Mouse (Mus musculus) right cerebral cortex, postnatal 10 days (tissue): ENCODE measurements at regions not wholly inside any gene's neighbourhood (a gene's known extent, or its start where the extent isn't known, plus 50 kb on each side); places are given as distances from the start of the nearest gene placed in this dataset.
"Not testable (repeated sequence)": the region's sequence is repeated elsewhere in the genome, so short reads cannot be mapped to it uniquely, and the experiment has no call there.

ENCODE experiments used
- DNase-seq, 2 experiments: peaks; one replicate each; pipeline ENCODE4 v3.0.0; 2021; ENCODE audit warnings: low spot score in 2 of 2

- no peak for DNase-seq
Measured at GRCm38 (mm10) chr10:108111398-108111797, 50.6 kb upstream of the Ppp1r12a start.

GRCm38 (mm10) chr10:108110891-108111290, 51.1 kb upstream of the Ppp1r12a start:
- peak in 1 of 2 experiments; percentile 37 for DNase-seq

DNA sequence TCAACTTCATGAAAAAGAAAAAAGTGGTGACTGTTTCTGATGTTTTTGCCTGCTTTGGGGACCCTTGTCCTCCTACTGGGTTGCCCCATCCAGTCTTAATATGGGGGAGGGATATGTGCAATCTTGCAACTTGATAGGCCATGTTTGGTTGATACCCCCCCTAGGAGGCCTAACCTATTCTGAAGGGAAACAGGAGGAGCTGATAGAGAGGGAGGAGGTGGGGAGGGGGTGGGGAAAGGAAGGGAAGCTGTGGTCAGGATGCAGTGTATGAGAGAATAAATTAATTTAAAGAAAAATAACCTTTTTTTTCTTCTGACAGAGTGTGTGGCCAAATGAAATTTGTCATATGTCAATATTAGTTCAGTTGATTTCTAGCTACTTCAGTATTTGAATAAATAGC, 51.8 kb upstream of the Ppp1r12a start:
- no peak for DNase-seq

DNA sequence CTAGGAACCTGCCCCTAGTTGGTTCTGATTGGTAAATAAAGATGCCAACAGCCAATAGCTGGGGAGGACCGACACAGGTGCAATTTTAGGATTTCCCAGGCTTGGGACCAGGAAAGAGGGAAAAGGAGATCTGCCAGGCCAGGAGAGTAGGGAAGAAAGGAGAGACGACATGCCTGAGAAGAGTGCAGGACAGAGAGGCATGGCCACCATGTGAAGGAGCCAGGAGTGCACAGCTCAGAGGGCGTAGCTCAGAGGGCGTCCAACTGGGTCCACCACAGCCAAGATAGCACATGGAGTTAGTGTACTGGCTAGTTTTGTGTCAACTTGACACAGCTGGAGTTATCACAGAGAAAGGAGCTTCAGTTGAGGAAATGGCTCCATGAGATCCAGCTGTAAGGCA, 53.5 kb upstream of the Ppp1r12a start:
- not testable (repeated sequence) for DNase-seq

- DNase-seq: no peak
Measured at GRCm38 (mm10) chr10:108101521-108101920, 60.5 kb upstream of the Ppp1r12a start.

- no peak for DNase-seq
Measured at GRCm38 (mm10) chr10:108093043-108093442, 69.0 kb upstream of the Ppp1r12a start.

GRCm38 (mm10) chr10:108089375-108089981, 72.5 kb upstream of the Ppp1r12a start:
- peak; percentile 48 to 50 for DNase-seq

GRCm38 (mm10) chr10:108088883-108089282, 73.1 kb upstream of the Ppp1r12a start:
- DNase-seq: peak; percentile 65 to 84

DNA sequence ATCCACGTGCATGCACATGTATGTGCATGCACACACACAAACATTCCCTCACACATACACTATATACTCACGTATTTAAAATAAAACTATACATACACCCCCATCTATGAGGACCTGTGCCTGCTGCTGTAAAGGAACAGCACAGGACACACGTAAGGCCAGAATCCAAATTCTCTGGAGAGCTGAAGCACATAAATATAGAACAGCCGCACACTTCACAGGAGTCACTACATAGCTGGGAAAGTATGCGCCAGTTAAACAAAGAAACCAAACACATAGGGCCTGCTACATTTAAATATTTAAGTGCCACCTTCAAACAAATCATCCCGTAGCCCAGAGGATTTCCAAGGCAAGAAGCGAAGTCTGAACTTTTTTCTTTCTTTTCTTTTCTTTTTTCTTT, 73.8 kb upstream of the Ppp1r12a start:
- peak in 1 of 2 experiments; percentile 32 for DNase-seq

GRCm38 (mm10) chr10:108083220-108083619, 78.8 kb upstream of the Ppp1r12a start:
- no peak for DNase-seq

DNA sequence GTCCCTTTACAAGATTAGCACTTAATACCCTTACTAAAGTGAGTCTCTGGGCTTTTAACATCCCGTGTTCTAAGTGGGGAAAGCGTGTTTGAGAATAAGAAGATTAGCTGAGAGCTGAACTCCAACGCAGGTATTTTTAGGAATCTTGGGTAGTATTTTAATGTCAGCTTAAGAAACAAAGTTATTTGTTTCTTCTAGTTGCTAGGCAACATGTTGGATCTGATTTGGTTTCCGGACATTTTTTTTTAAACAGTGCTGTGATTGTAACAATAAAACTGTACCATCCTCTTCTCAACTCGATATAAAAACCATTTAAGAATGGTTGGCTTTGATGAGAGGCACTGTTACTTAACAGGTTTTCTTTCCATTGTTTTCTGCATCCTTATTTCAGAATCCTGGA, 86.8 kb upstream of the Ppp1r12a start:
- DNase-seq: no peak

- DNase-seq: no peak
Measured at GRCm38 (mm10) chr10:108073828-108074227, 88.2 kb upstream of the Ppp1r12a start.

- no peak for DNase-seq
Measured at GRCm38 (mm10) chr10:108072211-108072610, 89.8 kb upstream of the Ppp1r12a start.

DNA sequence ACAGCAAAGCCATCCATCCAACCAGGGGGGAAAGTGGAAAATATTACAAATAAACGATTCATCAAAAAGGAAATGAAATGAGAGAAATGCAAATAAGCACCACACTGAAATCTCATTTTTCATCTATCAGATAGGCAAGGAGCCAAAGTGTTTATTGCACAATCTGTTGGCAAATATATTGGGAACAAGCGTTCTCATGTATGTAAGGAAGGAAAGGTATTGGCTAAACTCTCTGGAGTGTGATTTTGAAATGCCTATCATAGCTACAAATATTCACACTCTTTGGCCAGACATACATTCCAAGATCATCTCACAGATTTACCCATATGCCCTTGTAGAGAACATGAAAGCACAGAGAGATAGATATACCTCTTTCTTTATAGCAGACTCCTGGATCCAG, 90.6 kb upstream of the Ppp1r12a start:
- DNase-seq: no peak

GRCm38 (mm10) chr10:108067723-108068122, 94.3 kb upstream of the Ppp1r12a start:
- no peak for DNase-seq

DNA sequence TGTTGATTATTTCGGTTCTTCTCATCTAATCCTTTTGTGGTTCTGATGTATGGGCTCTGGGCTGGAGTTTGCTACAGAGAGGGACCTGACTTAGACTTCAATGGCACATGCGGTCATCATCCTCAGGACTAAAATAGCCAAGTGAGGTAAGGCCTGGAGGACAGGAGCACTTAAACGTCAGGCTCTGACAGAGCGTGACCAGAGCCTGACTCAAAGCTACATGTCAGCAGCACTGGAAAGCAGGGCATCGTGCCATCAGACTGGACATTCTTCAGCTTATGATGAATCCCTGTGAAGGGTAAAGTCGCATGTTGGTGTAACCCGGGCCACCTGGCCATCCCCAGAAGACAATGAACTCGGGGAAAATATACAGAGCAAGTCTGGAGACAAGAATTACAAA, 95.8 kb upstream of the Ppp1r12a start:
- no peak for DNase-seq

DNA sequence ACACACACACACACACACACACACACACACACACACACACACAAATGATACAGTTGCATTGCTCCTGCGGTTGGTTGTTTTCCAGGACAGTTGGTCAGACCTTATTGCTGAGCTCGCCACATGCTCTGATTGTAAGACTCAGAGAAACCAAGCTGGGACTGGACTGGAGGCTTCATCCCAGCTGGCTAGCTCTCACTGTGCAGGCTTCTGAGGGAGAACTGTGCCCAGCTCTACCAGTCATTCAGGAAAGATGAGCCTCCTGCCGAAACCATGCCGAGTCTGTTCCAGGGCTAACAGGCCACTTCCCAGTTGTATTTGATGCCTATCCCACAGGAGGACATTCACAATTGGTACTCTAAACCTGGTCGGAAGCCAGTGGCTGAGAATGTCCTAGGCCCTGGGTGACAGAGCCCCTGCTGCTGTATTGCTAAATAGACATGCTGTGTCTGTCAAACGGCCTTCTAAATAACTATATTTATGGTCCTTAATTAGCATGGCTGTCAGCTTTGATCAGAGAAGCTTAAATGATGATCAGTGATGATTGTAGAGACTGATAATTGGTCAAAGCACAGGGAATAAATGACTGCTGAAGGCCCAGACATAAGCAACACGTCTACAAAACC, 100.1 kb upstream of the Ppp1r12a start:
- peak; percentile 35 to 37 for DNase-seq

DNA sequence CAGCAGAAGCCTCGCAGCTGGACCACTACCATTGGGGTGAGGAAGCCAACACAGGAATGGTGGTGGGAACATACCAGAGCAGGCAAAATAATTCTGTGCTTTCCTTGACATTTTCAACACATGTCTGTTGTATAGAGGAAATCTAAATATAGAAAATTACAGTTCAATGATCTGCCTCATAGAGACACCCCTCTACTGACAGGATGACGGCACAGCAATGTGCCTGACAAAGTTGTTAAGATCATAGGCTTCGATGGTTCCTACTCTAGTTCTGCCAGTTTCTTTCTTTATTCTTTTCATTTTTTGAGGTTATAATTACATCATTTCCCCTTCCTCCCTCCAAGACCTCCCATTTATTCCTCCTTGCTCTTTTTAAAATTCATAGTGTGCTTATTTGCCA, 101.4 kb upstream of the Ppp1r12a start:
- DNase-seq: no peak

DNA sequence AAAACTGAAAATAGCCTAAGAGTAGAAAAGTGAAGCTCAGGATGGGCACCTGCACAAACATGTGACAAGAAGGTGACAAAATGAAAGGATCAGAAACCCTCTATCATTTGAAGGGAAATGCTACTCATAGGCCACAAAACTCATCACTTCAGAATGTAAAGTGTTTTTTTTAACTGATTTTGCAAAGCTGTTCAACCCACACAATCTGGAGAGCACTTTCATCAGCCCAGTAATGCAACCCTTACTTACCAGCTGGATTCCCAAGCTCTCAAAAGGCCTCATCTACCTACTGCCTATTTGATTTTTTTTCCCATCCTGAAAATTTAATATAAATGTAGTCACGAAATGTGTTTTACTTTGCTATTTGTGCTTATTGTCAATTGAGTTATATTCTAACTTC, 110.4 kb upstream of the Ppp1r12a start:
- DNase-seq: no peak

GRCm38 (mm10) chr10:108048426-108048825, 113.6 kb upstream of the Ppp1r12a start:
- DNase-seq: no peak

DNA sequence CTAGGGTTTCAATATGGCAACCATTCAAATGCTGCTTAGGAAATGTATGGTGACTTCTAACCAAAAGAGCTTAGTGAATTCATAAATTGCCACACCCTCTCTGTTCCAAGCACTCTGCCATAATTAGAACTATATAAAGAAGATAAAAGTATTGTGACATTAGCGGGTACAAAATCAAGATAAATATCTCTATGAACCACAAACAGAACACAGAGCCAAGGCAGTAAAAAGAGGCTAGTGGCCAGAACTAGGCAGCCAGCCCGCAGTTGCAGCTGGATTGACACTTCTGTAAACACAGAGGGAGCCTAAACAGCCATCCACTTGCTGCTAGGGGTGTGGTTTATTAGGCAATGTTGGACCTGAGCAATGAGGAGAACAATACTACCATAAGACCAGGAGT, 118.5 kb upstream of the Ppp1r12a start:
- DNase-seq: no peak

- peak; percentile 27 to 39 for DNase-seq
Measured at GRCm38 (mm10) chr10:108040027-108040426, 122.0 kb upstream of the Ppp1r12a start.

DNA sequence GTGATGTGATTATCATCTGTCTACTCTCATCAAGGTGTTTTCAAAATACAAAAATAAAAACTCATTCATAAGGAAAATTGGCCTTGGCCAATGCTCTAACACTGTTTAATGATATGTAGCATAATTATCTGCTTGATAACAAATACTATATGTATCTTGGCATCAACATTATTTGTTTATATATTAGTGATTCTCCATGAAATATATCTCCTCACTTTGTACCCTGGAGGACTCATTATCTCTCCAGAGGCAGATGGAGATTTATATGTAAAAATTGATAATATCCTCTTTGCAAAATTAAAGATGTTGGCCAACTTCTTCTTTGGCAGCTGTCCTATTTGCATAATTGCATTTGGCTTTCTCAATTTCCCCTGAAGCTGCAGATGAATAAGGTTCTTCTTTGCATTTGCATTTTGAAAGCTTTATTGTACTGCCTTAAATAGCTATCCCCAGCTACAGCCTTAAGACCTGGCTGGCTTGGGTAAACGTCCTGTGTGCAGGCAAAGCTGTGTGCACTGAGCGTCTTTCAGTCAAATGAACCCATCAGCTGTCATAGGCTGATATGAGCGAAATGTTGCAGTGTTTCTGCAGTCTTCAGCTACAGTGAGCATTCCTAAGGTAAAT, 124.7 kb upstream of the Otogl start:
- DNase-seq: peak in 1 of 2 experiments; percentile 22
